Mouse (Mus musculus) gastrocnemius, postnatal 14 days (tissue): Measurements from ENCODE around the gene 1700001O22Rik. TPM values are rescaled to one million over a fixed set of nuclear protein-coding genes. Genes with fewer than 3 reads are reported as not detected.

ENCODE experiments used
- DNase-seq: peaks from one replicate; pipeline ENCODE4 v3.0.0; 2021; ENCODE audit warnings: mixed read lengths
- intact Hi-C: fragments of 180-260 bp; cut with DNase I; formaldehyde crosslinking; loops from one replicate; pipeline ENCODE4 v1.15.1; 2025; ENCODE audit warnings: low total_unique reads
- total RNA-seq, 2 experiments: library from RNA; stranded (reverse); gene quantifications; 2 replicates each; pipeline ENCODE4 v1.2.3; 2021

The 1700001O22Rik gene
- total RNA-seq, 2 experiments from 2014 or later = 0.44 to 0.45 TPM

DNA sequence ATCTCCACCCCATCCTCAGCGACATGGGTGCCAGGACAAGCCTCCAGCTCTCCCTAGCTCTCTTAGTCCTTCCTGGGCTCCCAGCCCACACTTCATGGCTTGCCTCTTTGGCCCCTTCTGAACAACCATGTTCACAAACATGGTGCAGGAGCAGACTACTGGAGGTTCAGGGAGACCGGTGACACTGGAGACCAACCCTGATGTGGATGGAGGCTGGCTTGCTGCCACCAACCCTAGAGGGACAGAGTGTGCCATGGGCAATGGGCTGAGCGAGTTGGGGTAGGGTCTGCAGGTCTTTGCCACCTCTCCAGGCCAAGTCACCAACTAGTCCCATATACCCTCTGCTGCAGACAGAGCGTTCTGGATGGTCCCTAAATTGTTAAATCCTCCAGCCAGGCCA, 44.0 kb downstream of the 1700001O22Rik start:
- no peak for DNase-seq
- intact Hi-C loops = no loop called here

- intact Hi-C loops = no loop called here
Measured at GRCm38 (mm10) chr2:30759088-30759374, 44.4 kb downstream of the 1700001O22Rik start.

GRCm38 (mm10) chr2:30758341-30759087, 44.9 kb downstream of the 1700001O22Rik start:
- peak; percentile 93 for DNase-seq
- intact Hi-C loops = no loop called here

More at GRCm38 (mm10) chr2:30759088-30759374, 44.4 kb downstream of the 1700001O22Rik start:
- DNase-seq = no peak

GRCm38 (mm10) chr2:30756962-30757715, 46.3 kb downstream of the 1700001O22Rik start:
- no peak for DNase-seq
- intact Hi-C loops = no loop called here

GRCm38 (mm10) chr2:30755985-30756765, 47.3 kb downstream of the 1700001O22Rik start:
- no peak for DNase-seq
- intact Hi-C loops = no loop called here

GRCm38 (mm10) chr2:30754831-30755230, 48.6 kb downstream of the 1700001O22Rik start:
- intact Hi-C loops = no loop called here
- DNase-seq = no peak

GRCm38 (mm10) chr2:30753219-30753618, 50.2 kb downstream of the 1700001O22Rik start:
- peak; percentile 80 for DNase-seq
- intact Hi-C loops = no loop called here

- intact Hi-C loops = no loop called here
- DNase-seq = no peak
Measured at GRCm38 (mm10) chr2:30752471-30752870, 51.0 kb downstream of the 1700001O22Rik start.

DNA sequence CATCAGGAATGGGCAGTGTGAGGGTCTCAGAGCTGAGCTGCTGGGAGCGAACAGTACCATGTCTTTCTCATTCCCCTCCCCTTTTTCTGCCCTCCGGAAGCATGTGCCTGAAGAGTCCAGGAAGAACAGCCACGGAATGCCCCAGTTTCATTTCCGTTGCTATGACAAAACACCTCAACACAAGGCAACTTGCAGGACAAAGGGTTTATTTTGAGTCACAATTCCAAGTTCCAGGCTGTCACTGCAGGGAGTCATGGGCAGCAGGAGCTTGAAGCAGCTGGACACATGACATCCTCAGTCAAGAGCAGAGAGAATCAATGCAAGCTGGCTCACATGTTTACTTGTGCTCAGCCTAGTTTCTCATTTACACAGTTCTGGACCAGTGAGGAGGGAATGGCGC, 53.4 kb downstream of the 1700001O22Rik start:
- intact Hi-C loops = no loop called here
- DNase-seq = no peak

GRCm38 (mm10) chr2:30747602-30748162, 55.8 kb downstream of the 1700001O22Rik start:
- intact Hi-C loops = no loop called here
- DNase-seq = no peak

Other genes starting within 250 kb of the 1700001O22Rik start
- 1 to 10 TPM; 5.0 to 5.9 TPM for gene Cstad, start 208.6 kb downstream of the 1700001O22Rik start, total RNA-seq
- 10 to 100 TPM; 17.0 to 20.8 TPM for gene Ntmt1, start 4.2 kb upstream of the 1700001O22Rik start, total RNA-seq
- 1 to 10 TPM; 7.0 to 7.5 TPM for gene Asb6, start 26.7 kb upstream of the 1700001O22Rik start, total RNA-seq
- 1 to 10 TPM; 2.0 to 3.5 TPM for gene Prrx2, start 31.3 kb upstream of the 1700001O22Rik start, total RNA-seq
- 1 to 10 TPM; 6.3 to 9.7 TPM for gene Ptges, start 126.2 kb upstream of the 1700001O22Rik start, total RNA-seq
- 10 to 100 TPM; 17.7 to 18.7 TPM for gene Tor1b, start 149.3 kb upstream of the 1700001O22Rik start, total RNA-seq
- 10 to 100 TPM; 11.2 to 11.7 TPM for gene Tor1a, start 164.3 kb upstream of the 1700001O22Rik start, total RNA-seq
- 10 to 100 TPM; 16.1 to 17.4 TPM for gene BC005624, start 178.5 kb upstream of the 1700001O22Rik start, total RNA-seq
- gene Usp20, start 178.6 kb upstream of the 1700001O22Rik start, total RNA-seq = 10 to 100 TPM; 11.6 to 13.1 TPM